Mouse (Mus musculus) myocyte (in vitro differentiated cells): ENCODE measurements around the gene AI837181. TPM values are rescaled to one million over a fixed set of nuclear protein-coding genes. Genes with fewer than 3 reads are reported as not detected.

Experiments used
- H3K27me3 ChIP-seq: one replicate; pipeline ENCODE4 v1.6.1; 2011; ENCODE audit not compliant: control insufficient read depth, insufficient read depth, insufficient read length
- H3K36me3 ChIP-seq: one replicate; pipeline ENCODE4 v1.6.1; 2011; ENCODE audit not compliant: control insufficient read depth, insufficient read depth
- H3K4me2 ChIP-seq: one replicate; pipeline ENCODE4 v1.6.1; 2011; ENCODE audit warnings: low read depth, control low read depth
- H3K4me3 ChIP-seq: one replicate; pipeline ENCODE4 v1.5.1; 2011; ENCODE audit warnings: mild to moderate bottlenecking, control low read depth, moderate library complexity
- H3K79me2 ChIP-seq: one replicate; pipeline ENCODE4 v1.6.1; 2011; ENCODE audit not compliant: control insufficient read depth, insufficient read depth
- H3ac ChIP-seq: one replicate; pipeline ENCODE4 v1.6.1; 2011; ENCODE audit not compliant: control insufficient read depth, insufficient read length
- CEBPB ChIP-seq: IDR thresholded peaks from 2 replicates; pipeline ENCODE4 v1.6.1; 2011; ENCODE audit warnings: mild to moderate bottlenecking, moderate library complexity; ENCODE audit not compliant: poor library complexity, insufficient read depth, severe bottlenecking
- E2F4 ChIP-seq: IDR thresholded peaks from one replicate; pipeline ENCODE4 v1.6.1; 2011; ENCODE audit warnings: mild to moderate bottlenecking, control low read depth, moderate library complexity; ENCODE audit not compliant: insufficient read depth
- MAX ChIP-seq: IDR thresholded peaks from one replicate; pipeline ENCODE4 v1.6.1; 2011; ENCODE audit warnings: low read depth, mild to moderate bottlenecking, control low read depth
- MYOD1 ChIP-seq, 3 experiments: IDR thresholded peaks; one replicate each; pipeline ENCODE4 v1.6.1; 2011; ENCODE audit warnings: control low read depth in 2 of 3, low read depth in 2 of 3, mild to moderate bottlenecking in 2 of 3, moderate library complexity in 1 of 3; ENCODE audit not compliant: insufficient read length in 2 of 3, control insufficient read depth in 1 of 3
- MYOG ChIP-seq, 3 experiments: IDR thresholded peaks; one replicate each; pipeline ENCODE4 v1.6.1; 2011; ENCODE audit warnings: control low read depth in 2 of 3, low read depth in 2 of 3, mild to moderate bottlenecking in 2 of 3; ENCODE audit not compliant: insufficient read length in 2 of 3, control insufficient read depth in 1 of 3, insufficient read depth in 1 of 3
- POLR2A ChIP-seq: IDR thresholded peaks from one replicate; pipeline ENCODE4 v1.6.1; 2011; ENCODE audit warnings: low read depth, mild to moderate bottlenecking, control low read depth, moderate library complexity; ENCODE audit not compliant: insufficient read length
- POLR2AphosphoS2 ChIP-seq: IDR thresholded peaks from one replicate; pipeline ENCODE4 v1.6.1; 2011; ENCODE audit warnings: low read depth, control low read depth; ENCODE audit not compliant: insufficient read length
- REST ChIP-seq: IDR thresholded peaks from one replicate; pipeline ENCODE4 v1.6.1; 2011; ENCODE audit warnings: mild to moderate bottlenecking, control low read depth, moderate library complexity; ENCODE audit not compliant: insufficient read depth, insufficient read length
- SRF ChIP-seq: IDR thresholded peaks from one replicate; pipeline ENCODE4 v1.6.1; 2011; ENCODE audit warnings: low read depth; ENCODE audit not compliant: control insufficient read depth, insufficient read length
- TCF12 ChIP-seq: IDR thresholded peaks from one replicate; pipeline ENCODE4 v1.6.1; 2011; ENCODE audit warnings: mild to moderate bottlenecking, control low read depth; ENCODE audit not compliant: poor library complexity, insufficient read depth, severe bottlenecking
- TCF3 ChIP-seq: IDR thresholded peaks from one replicate; pipeline ENCODE4 v1.6.1; 2011; ENCODE audit warnings: low read depth, control low read depth; ENCODE audit not compliant: insufficient read length
- USF1 ChIP-seq: IDR thresholded peaks from one replicate; pipeline ENCODE4 v1.6.1; 2011; ENCODE audit warnings: low read depth, mild to moderate bottlenecking, control low read depth, moderate library complexity
- polyA plus RNA-seq: library from polyadenylated mRNA; unstranded; fragments of >200 nt; fragmentation: generic; extraction: Trizol; gene quantifications from one replicate; pipeline ENCODE4 v1.2.1, GENCODE M21; 2012; ENCODE audit warnings: missing spikeins

AI837181 gene
- polyA plus RNA-seq, 1 experiment = 69.9 TPM

DNA sequence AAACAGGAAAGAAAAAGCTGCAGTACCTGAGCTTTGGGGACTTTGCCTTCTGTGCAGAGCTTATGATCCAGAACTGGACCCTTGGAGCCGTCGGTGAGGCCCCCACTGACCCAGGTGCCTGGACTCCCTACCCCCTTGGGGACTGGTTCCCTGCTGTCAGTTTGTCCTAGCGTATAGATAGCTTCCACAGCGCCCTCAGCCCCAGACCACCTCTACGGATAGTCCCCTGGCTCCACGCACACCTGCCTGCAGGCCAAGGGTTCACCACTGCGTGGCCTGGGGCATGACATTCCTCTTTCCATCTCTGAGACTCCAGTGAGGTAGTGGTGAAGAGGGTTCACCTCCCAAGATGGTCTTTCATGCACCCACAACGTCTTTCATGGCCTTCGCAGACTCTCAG lies 38.3 kb downstream of the AI837181 start:
- Histone ChIP-seq H3K36me3 (peaks cover 24% of the 10 kb centered on the region), H3K27me3 (no peaks in the 10 kb centered on the region)

DNA sequence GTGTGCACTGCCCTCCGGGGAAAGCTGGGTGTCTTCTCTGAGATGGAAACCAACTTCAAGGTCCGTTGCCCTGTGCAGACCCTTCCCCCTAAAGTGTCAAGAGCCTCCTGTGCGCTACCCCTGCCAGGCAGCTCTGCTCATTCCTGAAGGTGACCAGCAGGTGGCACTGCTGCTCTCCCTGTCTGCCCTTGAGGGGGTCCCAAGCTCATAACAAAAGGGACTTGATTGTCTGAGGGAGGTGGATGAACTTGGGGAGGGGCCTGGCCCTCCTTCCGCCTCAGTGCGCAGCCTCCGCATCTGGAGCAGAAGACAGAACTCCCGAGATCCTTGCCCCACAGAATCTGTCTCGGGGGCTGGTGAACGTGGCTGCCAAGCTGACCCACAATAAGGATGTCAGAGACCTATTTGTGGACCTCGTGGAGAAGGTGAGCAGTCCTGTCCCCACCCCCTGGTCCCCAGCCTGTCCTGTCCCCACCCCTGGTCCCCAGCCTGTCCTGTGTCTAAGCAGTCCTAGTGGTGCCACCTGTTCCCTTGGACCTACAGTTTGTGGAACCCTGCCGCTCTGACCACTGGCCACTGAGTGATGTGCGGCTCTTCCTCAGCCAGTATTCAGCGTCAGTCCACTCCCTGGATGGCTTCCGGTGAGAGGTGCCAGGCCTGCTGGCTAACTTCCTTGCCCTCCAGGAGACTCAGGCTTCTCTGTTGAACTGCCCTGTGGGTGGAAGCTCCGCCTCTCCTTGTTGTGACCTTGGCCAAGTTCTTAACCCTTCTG lies 39.0 kb downstream of the AI837181 start:
- Histone ChIP-seq H3K4me3 (no peak overlapping the region), H3K4me2 (no peak overlapping the region), H3K27me3 (no peaks in the 10 kb centered on the region), H3K36me3 (peaks cover 24% of the 10 kb centered on the region), H3ac (no peak overlapping the region), H3K79me2 (peaks cover 16% of the 10 kb centered on the region)
- TF ChIP-seq REST (no peak), MAX (no peak), E2F4 (no peak), MYOG (IDR thresholded peaks at IDR 0.05; ENCODE audit: control insufficient read depth in 1 of 3, insufficient read depth in 1 of 3, insufficient read length in 2 of 3, low read depth in 2 of 3) (no peak), POLR2A (no peak), CEBPB (no peak), TCF12 (no peak)

More for the DNA sequence above, 38.3 kb downstream of the AI837181 start:
- TF ChIP-seq MYOG (IDR thresholded peaks at IDR 0.05; ENCODE audit: control insufficient read depth in 1 of 3, insufficient read depth in 1 of 3, insufficient read length in 2 of 3, low read depth in 2 of 3) (no peak), USF1 (no peak), REST (no peak), MAX (no peak), TCF3 (no peak), SRF (no peak), MYOD1 (IDR thresholded peaks at IDR 0.05; ENCODE audit: control insufficient read depth in 1 of 3, insufficient read length in 2 of 3, low read depth in 2 of 3) (no peak)
- Histone ChIP-seq H3K4me2 (no peak overlapping the region), H3K4me3 (no peak overlapping the region), H3K79me2 (peaks cover 16% of the 10 kb centered on the region), H3ac (no peak overlapping the region)

DNA sequence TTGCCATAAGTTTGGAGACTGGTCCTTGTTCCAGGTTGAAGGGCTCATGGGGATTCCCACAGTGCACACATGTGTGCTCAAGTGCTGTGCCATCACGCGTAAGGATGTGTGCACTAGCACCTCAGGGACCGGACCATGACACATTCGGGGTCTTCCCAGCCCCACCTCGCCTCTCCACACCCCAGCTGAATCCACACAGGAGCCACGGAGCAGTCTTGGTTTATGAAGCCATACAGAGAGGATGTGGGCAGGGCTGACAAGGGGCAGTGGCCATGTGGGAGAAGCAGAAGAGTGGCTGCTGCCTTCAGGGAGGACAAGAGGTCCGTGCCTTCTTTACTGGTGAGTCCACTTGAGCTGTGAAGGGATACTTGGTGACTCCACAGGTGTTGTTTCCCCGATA lies 40.1 kb downstream of the AI837181 start:
- TF ChIP-seq POLR2AphosphoS2 (no peak), POLR2A (no peak), SRF (no peak), REST (no peak), TCF3 (no peak), USF1 (no peak), E2F4 (no peak), TCF12 (no peak), MYOG (IDR thresholded peaks at IDR 0.05; ENCODE audit: control insufficient read depth in 1 of 3, insufficient read depth in 1 of 3, insufficient read length in 2 of 3, low read depth in 2 of 3) (no peak), MAX (no peak), CEBPB (no peak), MYOD1 (IDR thresholded peaks at IDR 0.05; ENCODE audit: control insufficient read depth in 1 of 3, insufficient read length in 2 of 3, low read depth in 2 of 3) (no peak)
- Histone ChIP-seq H3ac (no peak overlapping the region), H3K4me3 (no peak overlapping the region), H3K4me2 (no peak overlapping the region), H3K79me2 (peaks cover 16% of the 10 kb centered on the region), H3K36me3 (peaks cover 24% of the 10 kb centered on the region), H3K27me3 (no peaks in the 10 kb centered on the region)

DNA sequence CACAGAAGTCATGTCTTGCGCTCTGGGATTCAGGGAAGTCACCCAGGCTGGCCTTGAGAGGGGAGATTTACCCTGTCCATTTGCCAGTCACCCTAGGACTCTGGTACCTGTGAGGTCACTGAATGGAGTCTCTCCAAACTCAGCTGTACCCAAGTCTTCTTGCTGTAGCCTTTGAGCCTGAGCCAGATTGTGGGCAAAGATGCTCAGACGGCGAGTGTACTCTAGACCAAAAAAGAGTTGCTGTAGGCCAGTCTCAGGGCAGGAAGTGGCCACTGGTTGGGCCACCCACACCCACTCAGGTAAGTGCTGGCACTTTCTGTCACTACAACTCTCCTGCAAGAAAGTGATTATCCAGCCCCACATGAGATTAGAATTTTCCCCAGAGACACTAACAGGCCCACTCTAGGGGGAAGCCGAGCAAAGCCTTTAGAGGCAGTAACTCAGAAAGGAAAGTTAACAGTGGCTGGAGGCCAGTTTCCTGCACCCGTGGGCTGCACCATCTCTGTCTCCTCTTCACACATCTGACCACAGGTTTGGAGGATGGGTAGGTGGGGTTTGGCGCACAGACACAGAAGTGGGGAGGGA lies 42.1 kb downstream of the AI837181 start:
- no peak overlapping the region for H3ac ChIP-seq
- no peak overlapping the region for H3K4me2 ChIP-seq
- no peaks in the 10 kb centered on the region for H3K27me3 ChIP-seq
- H3K36me3 ChIP-seq = peaks cover 24% of the 10 kb centered on the region
- TF ChIP-seq USF1 (no peak), CEBPB (no peak), TCF3 (no peak), MAX (no peak), SRF (no peak), POLR2AphosphoS2 (no peak)
- no peak overlapping the region for H3K4me3 ChIP-seq
- H3K79me2 ChIP-seq = peaks cover under 1% of the 10 kb centered on the region

DNA sequence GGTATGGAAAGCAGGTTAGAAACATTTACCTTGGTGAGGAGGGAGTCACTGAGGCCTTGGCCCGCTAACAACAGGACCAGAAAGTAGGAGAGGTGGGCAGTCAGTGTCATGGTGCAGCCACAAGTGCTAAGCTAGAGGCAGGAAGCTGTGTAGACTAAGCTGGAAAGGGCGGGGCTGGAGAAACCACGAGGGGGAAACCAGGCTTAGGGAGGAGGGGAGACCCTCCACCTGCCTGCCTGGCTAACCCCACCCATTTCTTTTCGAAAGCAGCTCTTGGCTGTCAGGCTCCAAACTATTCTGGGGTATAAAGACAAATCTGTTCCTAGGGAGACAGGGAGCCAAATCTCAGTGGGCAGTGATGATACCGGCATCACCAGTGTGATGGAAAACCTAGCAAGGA lies 43.4 kb downstream of the AI837181 start, which contains the start of gene Ctsw:
TSS of gene Ctsw (minus strand) at position 134 of the 400 bp plus-strand sequence.
- TF ChIP-seq MYOD1 (IDR thresholded peaks at IDR 0.05; ENCODE audit: control insufficient read depth in 1 of 3, insufficient read length in 2 of 3, low read depth in 2 of 3) = peak in 1 of 3 experiments; percentile 4
- no peak for TF ChIP-seq E2F4
- TF ChIP-seq POLR2A = peak; percentile 20
- no peak for TF ChIP-seq USF1
- no peak for TF ChIP-seq MYOG (IDR thresholded peaks at IDR 0.05; ENCODE audit: control insufficient read depth in 1 of 3, insufficient read depth in 1 of 3, insufficient read length in 2 of 3, low read depth in 2 of 3)
- no peak for TF ChIP-seq MAX
- TF ChIP-seq CEBPB = no peak
- TF ChIP-seq POLR2AphosphoS2 = peak; percentile 58
- no peak for TF ChIP-seq REST
- TF ChIP-seq TCF12 = no peak
- no peak for TF ChIP-seq TCF3
- TF ChIP-seq SRF = no peak
- no peak within 1 kb of the TSS for H3K4me3 ChIP-seq
- no peak within 1 kb of the TSS for H3ac ChIP-seq
- H3K27me3 ChIP-seq = no peaks in the 10 kb centered on the region
- peaks cover 18% of the 10 kb centered on the region for H3K36me3 ChIP-seq
- no peak within 1 kb of the TSS for H3K4me2 ChIP-seq
- no peaks in the 10 kb centered on the region for H3K79me2 ChIP-seq
